Mouse (Mus musculus) spleen, adult 18-20 months (tissue): Measurements from ENCODE around the gene Slc25a44.
"Not testable (repeated sequence)": the region's sequence is repeated elsewhere in the genome, so short reads cannot be mapped to it uniquely, and the experiment has no call there.

ENCODE experiments used
- DNase-seq, 2 experiments: peaks; one replicate each; pipeline ENCODE4 v3.0.0; 2022; ENCODE audit warnings: mixed read lengths in 2 of 2

Slc25a44 gene

GRCm38 (mm10) chr3:88449395-88450023 lies 24.6 kb upstream of the Slc25a44 start:
- DNase-seq = no peak

GRCm38 (mm10) chr3:88448443-88448842 lies 23.5 kb upstream of the Slc25a44 start:
- DNase-seq = no peak

- no peak for DNase-seq
These were observed 22.8 kb upstream of the Slc25a44 start for GRCm38 (mm10) chr3:88447676-88448183.

- no peak for DNase-seq
These were observed 21.7 kb upstream of the Slc25a44 start for GRCm38 (mm10) chr3:88446471-88447123.

GRCm38 (mm10) chr3:88442888-88443287 lies 17.9 kb upstream of the Slc25a44 start:
- DNase-seq = no peak

- no peak for DNase-seq
These were observed 17.5 kb upstream of the Slc25a44 start for GRCm38 (mm10) chr3:88442488-88442887.

GRCm38 (mm10) chr3:88440500-88441381 lies 15.8 kb upstream of the Slc25a44 start:
- DNase-seq = peak in 1 of 2 experiments; percentile 55

- DNase-seq = no peak
These were observed 14.6 kb upstream of the Slc25a44 start for GRCm38 (mm10) chr3:88439582-88439981.

GRCm38 (mm10) chr3:88437454-88437853 lies 12.5 kb upstream of the Slc25a44 start:
- DNase-seq = no peak

- DNase-seq = peak in 1 of 2 experiments; percentile 47
These were observed 11.7 kb upstream of the Slc25a44 start for GRCm38 (mm10) chr3:88436395-88437201.

GRCm38 (mm10) chr3:88435515-88435914 lies 10.6 kb upstream of the Slc25a44 start:
- DNase-seq = no peak

- not testable (repeated sequence) for DNase-seq
These were observed 3.7 kb upstream of the Slc25a44 start for GRCm38 (mm10) chr3:88428639-88429038.

GRCm38 (mm10) chr3:88427342-88427905 lies 2.5 kb upstream of the Slc25a44 start:
- DNase-seq = no peak

GRCm38 (mm10) chr3:88425708-88426420 lies 925 bp upstream of the Slc25a44 start:
- no peak for DNase-seq

- no peak for DNase-seq
These were observed 371 bp upstream of the Slc25a44 start for GRCm38 (mm10) chr3:88425330-88425689.

- no peak for DNase-seq
These were observed 2.8 kb downstream of the Slc25a44 start for GRCm38 (mm10) chr3:88422020-88422720.

- no peak for DNase-seq
These were observed 4.2 kb downstream of the Slc25a44 start for GRCm38 (mm10) chr3:88420771-88421170.

- DNase-seq = no peak
These were observed 6.9 kb downstream of the Slc25a44 start for GRCm38 (mm10) chr3:88418016-88418415.

- DNase-seq = no peak
These were observed 9.3 kb downstream of the Slc25a44 start for GRCm38 (mm10) chr3:88415668-88416067.

GRCm38 (mm10) chr3:88412636-88413035 lies 12.3 kb downstream of the Slc25a44 start:
- DNase-seq = no peak

- no peak for DNase-seq
These were observed 13.3 kb downstream of the Slc25a44 start for GRCm38 (mm10) chr3:88411681-88412080.
